Mouse (Mus musculus): ENCODE measurements around the gene Cdh16. TPM values are rescaled to one million over a fixed set of nuclear protein-coding genes. Genes with fewer than 3 reads are reported as not detected.

The Cdh16 gene
- total RNA-seq, 1 experiment from 2014 or later: not detected

GRCm38 (mm10) chr8:104570436-104571343, 53.5 kb downstream of the Cdh16 start:
- DNase-seq: peak; percentile 85

- DNase-seq: peak; percentile 42
Observed at GRCm38 (mm10) chr8:104569559-104569958, 54.6 kb downstream of the Cdh16 start.

DNA sequence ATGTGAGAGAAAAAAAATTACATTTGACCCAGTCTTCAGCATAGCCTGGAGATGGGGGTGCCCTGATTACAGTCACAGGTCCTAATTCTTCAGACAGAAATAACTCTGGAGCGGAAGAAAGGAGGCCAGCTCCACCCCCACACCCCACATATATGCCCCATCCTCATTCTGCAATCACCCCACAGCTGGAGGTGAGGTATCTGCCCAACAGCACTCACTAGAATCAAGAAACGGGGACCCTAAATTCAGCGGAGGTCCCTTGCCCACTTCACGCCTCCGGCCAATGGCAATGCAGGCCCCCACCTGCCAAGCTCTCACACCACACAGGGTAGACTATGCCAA, 58.8 kb downstream of the Cdh16 start:
- DNase-seq: no peak

- peak; percentile 84 for DNase-seq
Observed at GRCm38 (mm10) chr8:104564633-104565456, 59.4 kb downstream of the Cdh16 start.

- no peak for DNase-seq
Observed at GRCm38 (mm10) chr8:104560731-104561130, 63.5 kb downstream of the Cdh16 start.

DNA sequence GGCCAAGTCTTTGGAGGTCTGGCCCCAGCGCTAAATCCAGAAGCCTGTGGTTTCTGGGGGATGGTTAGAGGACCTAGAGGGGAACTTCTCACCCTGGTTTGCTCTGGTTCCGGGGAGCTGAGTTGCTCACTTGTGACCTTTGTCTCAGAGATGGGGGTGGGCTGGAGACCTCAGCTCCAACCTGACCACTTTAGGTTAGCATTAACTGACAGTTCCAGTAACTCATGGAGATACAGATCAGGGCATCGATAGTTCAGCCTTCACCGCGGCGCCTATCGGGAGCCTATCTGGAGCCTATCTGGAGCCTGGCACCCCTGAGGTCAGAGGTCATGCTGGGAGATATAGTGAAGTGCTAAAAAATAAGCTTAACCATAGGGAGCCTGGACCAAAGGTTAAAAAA, 67.0 kb downstream of the Cdh16 start:
- no peak for DNase-seq

- no peak for DNase-seq
Observed at GRCm38 (mm10) chr8:104555191-104555590, 69.0 kb downstream of the Cdh16 start.

Other genes with a start within 250 kb of the Cdh16 start
- gene Cmtm4, start 228.6 kb downstream of the Cdh16 start, total RNA-seq (2021): 44.4 and 46.0 TPM in 2 replicates
- 138 and 198 TPM in 2 replicates for gene Dync1li2, start 181.3 kb downstream of the Cdh16 start, total RNA-seq (2021)
- not detected in 2 replicates for gene Terb1, start 114.5 kb downstream of the Cdh16 start, total RNA-seq (2021)
- gene Nae1, start 89.8 kb downstream of the Cdh16 start, total RNA-seq (2021): 39.4 and 43.1 TPM in 2 replicates
- gene Car7, start 89.7 kb downstream of the Cdh16 start, total RNA-seq (2021): 2.3 and 2.6 TPM in 2 replicates
- gene Pdp2, start 32.9 kb downstream of the Cdh16 start, total RNA-seq (2021): 31.0 and 32.4 TPM in 2 replicates
- gene Rrad, start 6.9 kb upstream of the Cdh16 start, total RNA-seq (2021): 3.9 TPM in 2 replicates
- gene Ciao2b, start 17.6 kb upstream of the Cdh16 start, total RNA-seq (2021): 44.1 and 62.7 TPM in 2 replicates
- 2.0 TPM in 1 of 2 replicates, not detected in the other for gene Ces2a, start 109.6 kb upstream of the Cdh16 start, total RNA-seq (2021)
- gene Ces2b, start 207.2 kb upstream of the Cdh16 start, total RNA-seq (2021): 0.39 and 0.48 TPM in 2 replicates
- gene Ces2c, start 222.7 kb upstream of the Cdh16 start, total RNA-seq (2021): not detected in 2 replicates